Mouse (Mus musculus) myocyte (in vitro differentiated cells): ENCODE data around the gene Sh3d19. TPM values are rescaled to one million over a fixed set of nuclear protein-coding genes. Genes with fewer than 3 reads are reported as not detected.
"Not testable (repeated sequence)": the region's sequence is repeated elsewhere in the genome, so short reads cannot be mapped to it uniquely, and the experiment has no call there.

ENCODE experiments used
- H3K27me3 ChIP-seq: one replicate; pipeline ENCODE4 v1.6.1; 2011; ENCODE audit not compliant: control insufficient read depth, insufficient read depth, insufficient read length
- H3K36me3 ChIP-seq: one replicate; pipeline ENCODE4 v1.6.1; 2011; ENCODE audit not compliant: control insufficient read depth, insufficient read depth
- H3K4me2 ChIP-seq: one replicate; pipeline ENCODE4 v1.6.1; 2011; ENCODE audit warnings: low read depth, control low read depth
- H3K4me3 ChIP-seq: one replicate; pipeline ENCODE4 v1.5.1; 2011; ENCODE audit warnings: mild to moderate bottlenecking, control low read depth, moderate library complexity
- H3K79me2 ChIP-seq: one replicate; pipeline ENCODE4 v1.6.1; 2011; ENCODE audit not compliant: control insufficient read depth, insufficient read depth
- H3ac ChIP-seq: one replicate; pipeline ENCODE4 v1.6.1; 2011; ENCODE audit not compliant: control insufficient read depth, insufficient read length
- CEBPB ChIP-seq: IDR thresholded peaks from 2 replicates; pipeline ENCODE4 v1.6.1; 2011; ENCODE audit warnings: mild to moderate bottlenecking, moderate library complexity; ENCODE audit not compliant: poor library complexity, insufficient read depth, severe bottlenecking
- E2F4 ChIP-seq: IDR thresholded peaks from one replicate; pipeline ENCODE4 v1.6.1; 2011; ENCODE audit warnings: mild to moderate bottlenecking, control low read depth, moderate library complexity; ENCODE audit not compliant: insufficient read depth
- MAX ChIP-seq: IDR thresholded peaks from one replicate; pipeline ENCODE4 v1.6.1; 2011; ENCODE audit warnings: low read depth, mild to moderate bottlenecking, control low read depth
- MYOD1 ChIP-seq, 3 experiments: IDR thresholded peaks; one replicate each; pipeline ENCODE4 v1.6.1; 2011; ENCODE audit warnings: control low read depth in 2 of 3, low read depth in 2 of 3, mild to moderate bottlenecking in 2 of 3, moderate library complexity in 1 of 3; ENCODE audit not compliant: insufficient read length in 2 of 3, control insufficient read depth in 1 of 3
- MYOG ChIP-seq, 3 experiments: IDR thresholded peaks; one replicate each; pipeline ENCODE4 v1.6.1; 2011; ENCODE audit warnings: control low read depth in 2 of 3, low read depth in 2 of 3, mild to moderate bottlenecking in 2 of 3; ENCODE audit not compliant: insufficient read length in 2 of 3, control insufficient read depth in 1 of 3, insufficient read depth in 1 of 3
- POLR2A ChIP-seq: IDR thresholded peaks from one replicate; pipeline ENCODE4 v1.6.1; 2011; ENCODE audit warnings: low read depth, mild to moderate bottlenecking, control low read depth, moderate library complexity; ENCODE audit not compliant: insufficient read length
- POLR2AphosphoS2 ChIP-seq: IDR thresholded peaks from one replicate; pipeline ENCODE4 v1.6.1; 2011; ENCODE audit warnings: low read depth, control low read depth; ENCODE audit not compliant: insufficient read length
- REST ChIP-seq: IDR thresholded peaks from one replicate; pipeline ENCODE4 v1.6.1; 2011; ENCODE audit warnings: mild to moderate bottlenecking, control low read depth, moderate library complexity; ENCODE audit not compliant: insufficient read depth, insufficient read length
- SRF ChIP-seq: IDR thresholded peaks from one replicate; pipeline ENCODE4 v1.6.1; 2011; ENCODE audit warnings: low read depth; ENCODE audit not compliant: control insufficient read depth, insufficient read length
- TCF12 ChIP-seq: IDR thresholded peaks from one replicate; pipeline ENCODE4 v1.6.1; 2011; ENCODE audit warnings: mild to moderate bottlenecking, control low read depth; ENCODE audit not compliant: poor library complexity, insufficient read depth, severe bottlenecking
- TCF3 ChIP-seq: IDR thresholded peaks from one replicate; pipeline ENCODE4 v1.6.1; 2011; ENCODE audit warnings: low read depth, control low read depth; ENCODE audit not compliant: insufficient read length
- USF1 ChIP-seq: IDR thresholded peaks from one replicate; pipeline ENCODE4 v1.6.1; 2011; ENCODE audit warnings: low read depth, mild to moderate bottlenecking, control low read depth, moderate library complexity
- polyA plus RNA-seq: library from polyadenylated mRNA; unstranded; fragments of >200 nt; fragmentation: generic; extraction: Trizol; gene quantifications from one replicate; pipeline ENCODE4 v1.2.1, GENCODE M21; 2012; ENCODE audit warnings: missing spikeins

Sh3d19 gene
- polyA plus RNA-seq, 1 experiment, result 7.0 TPM

DNA sequence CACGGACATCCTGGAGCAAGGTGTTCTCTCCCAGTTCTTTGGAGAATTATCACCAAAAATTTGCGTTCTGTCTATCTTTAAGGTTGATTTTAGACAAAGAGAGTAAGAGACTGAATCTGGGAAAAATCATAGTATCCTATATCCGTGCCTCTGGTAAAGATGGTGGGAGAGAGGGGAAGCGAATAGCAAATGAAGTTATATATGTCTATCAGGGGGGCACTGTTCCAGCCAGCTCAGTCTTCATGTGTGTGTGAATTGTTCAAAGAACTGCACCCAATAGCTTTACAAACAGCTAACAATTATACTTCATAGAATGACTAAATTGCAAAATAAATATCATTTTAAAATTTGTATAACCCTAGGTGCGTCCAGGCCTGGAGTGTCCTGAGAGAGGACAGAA lies 123.0 kb downstream of the Sh3d19 start:
- Histone ChIP-seq H3K4me3 (no peak overlapping the region), H3K27me3 (no peaks in the 10 kb centered on the region), H3ac (no peak overlapping the region), H3K4me2 (no peak overlapping the region), H3K79me2 (no peaks in the 10 kb centered on the region), H3K36me3 (no peaks in the 10 kb centered on the region)
- TF ChIP-seq TCF3, result no peak
- TF ChIP-seq SRF, result no peak
- TF ChIP-seq MYOD1 (IDR thresholded peaks at IDR 0.05; ENCODE audit: control insufficient read depth in 1 of 3, insufficient read length in 2 of 3, low read depth in 2 of 3), result no peak
- TF ChIP-seq POLR2AphosphoS2, result no peak
- TF ChIP-seq CEBPB, result no peak
- TF ChIP-seq REST, result no peak
- TF ChIP-seq POLR2A, result no peak
- TF ChIP-seq TCF12, result no peak
- TF ChIP-seq MYOG (IDR thresholded peaks at IDR 0.05; ENCODE audit: control insufficient read depth in 1 of 3, insufficient read depth in 1 of 3, insufficient read length in 2 of 3, low read depth in 2 of 3), result no peak

DNA sequence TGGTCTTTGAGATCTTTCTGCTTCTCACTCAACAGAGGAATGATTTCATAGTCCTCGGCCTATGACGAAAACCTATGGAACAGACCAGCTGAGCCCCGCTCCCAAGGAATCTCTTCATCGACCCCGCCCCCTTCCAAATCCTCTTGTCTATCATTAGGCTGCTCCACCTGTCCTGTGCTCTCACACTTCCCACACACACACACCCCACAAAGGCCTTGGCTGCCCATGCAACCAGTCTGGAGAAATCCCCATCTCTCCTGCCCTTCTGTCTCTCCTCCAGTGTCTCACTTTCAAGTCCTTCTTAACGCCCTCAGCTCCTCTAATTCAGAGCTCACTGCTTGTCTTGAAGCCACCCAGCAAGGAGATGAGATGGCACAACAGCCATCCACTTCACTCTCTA lies 131.0 kb downstream of the Sh3d19 start:
- TF ChIP-seq POLR2AphosphoS2 (no peak), MYOD1 (IDR thresholded peaks at IDR 0.05; ENCODE audit: control insufficient read depth in 1 of 3, insufficient read length in 2 of 3, low read depth in 2 of 3) (peak; percentile 4 to 78 (median 34)), SRF (no peak)
- no peaks in the 10 kb centered on the region for H3K36me3 ChIP-seq
- H3ac ChIP-seq, result no peak overlapping the region
- H3K27me3 ChIP-seq, result no peaks in the 10 kb centered on the region
- no peaks in the 10 kb centered on the region for H3K79me2 ChIP-seq
- H3K4me2 ChIP-seq, result no peak overlapping the region
- no peak overlapping the region for H3K4me3 ChIP-seq

DNA sequence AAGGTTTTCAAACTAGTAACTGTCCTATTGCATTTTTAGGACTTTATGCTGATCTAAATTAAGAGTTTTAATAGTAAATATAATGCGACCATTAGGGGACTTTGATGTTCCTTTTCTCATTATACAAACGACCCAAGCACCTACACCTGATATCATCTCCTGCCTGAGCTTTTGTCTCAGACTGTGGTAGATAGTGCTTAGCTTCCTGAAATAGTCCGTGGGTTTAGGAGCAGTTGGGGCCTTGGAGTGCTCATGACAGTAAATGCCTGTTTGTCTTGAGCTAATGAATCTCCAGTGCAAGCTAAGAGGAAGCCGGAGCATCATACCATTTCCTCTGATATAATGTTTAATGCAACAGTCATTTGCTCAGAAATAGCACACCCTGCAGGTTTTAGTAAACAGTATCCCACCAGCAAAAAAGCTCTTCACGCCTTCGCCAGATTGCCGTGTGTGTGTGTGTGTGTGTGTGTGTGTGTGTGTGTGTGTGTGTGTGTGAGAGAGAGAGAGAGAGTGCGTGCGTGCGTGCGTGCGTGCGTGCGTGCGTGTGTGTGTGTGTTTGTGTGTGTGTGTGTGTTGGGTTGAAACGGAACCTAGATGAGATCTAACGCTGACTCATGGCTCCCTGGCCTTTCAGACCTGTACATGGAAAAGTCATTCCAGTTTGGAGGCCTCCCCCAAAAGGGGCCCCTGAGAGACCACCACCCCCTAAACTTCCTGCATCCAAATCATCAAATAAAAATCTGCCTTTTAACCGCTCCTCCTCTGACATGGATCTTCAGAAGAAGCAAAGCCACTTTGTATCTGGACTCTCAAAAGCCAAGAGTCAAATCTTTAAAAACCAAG lies 132.8 kb downstream of the Sh3d19 start:
- H3ac ChIP-seq, result no peak overlapping the region
- TF ChIP-seq TCF12 (no peak), TCF3 (no peak), POLR2A (no peak), POLR2AphosphoS2 (no peak), E2F4 (no peak), MAX (no peak), CEBPB (no peak), SRF (no peak), MYOD1 (IDR thresholded peaks at IDR 0.05; ENCODE audit: control insufficient read depth in 1 of 3, insufficient read length in 2 of 3, low read depth in 2 of 3) (no peak), MYOG (IDR thresholded peaks at IDR 0.05; ENCODE audit: control insufficient read depth in 1 of 3, insufficient read depth in 1 of 3, insufficient read length in 2 of 3, low read depth in 2 of 3) (no peak), USF1 (no peak), REST (no peak)
- H3K79me2 ChIP-seq, result no peaks in the 10 kb centered on the region
- no peaks in the 10 kb centered on the region for H3K36me3 ChIP-seq
- no peak overlapping the region for H3K4me3 ChIP-seq
- H3K4me2 ChIP-seq, result no peak overlapping the region
- H3K27me3 ChIP-seq, result no peaks in the 10 kb centered on the region

DNA sequence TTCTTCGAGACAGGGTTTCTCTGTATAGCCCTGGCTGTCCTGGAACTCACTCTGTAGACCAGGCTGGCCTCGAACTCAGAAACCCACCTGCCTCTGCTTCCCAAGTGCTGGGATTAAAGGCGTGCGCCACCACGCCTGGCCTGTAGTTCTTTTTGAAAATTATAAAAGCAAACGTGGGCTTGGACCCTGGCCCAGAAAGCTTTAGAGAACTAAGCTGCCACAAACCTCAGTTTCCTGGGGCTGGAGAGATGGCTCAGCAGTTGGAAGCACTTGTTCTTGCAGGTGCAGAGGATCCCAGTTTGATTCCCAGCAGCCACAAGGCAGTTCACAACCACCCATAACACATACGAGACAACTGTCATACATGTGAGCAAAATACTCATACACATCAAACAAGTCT lies 133.5 kb downstream of the Sh3d19 start:
- H3K36me3 ChIP-seq, H3K79me2 ChIP-seq, H3ac ChIP-seq, H3K4me2 ChIP-seq, H3K27me3 ChIP-seq, H3K4me3 ChIP-seq: not testable (repeated sequence)

DNA sequence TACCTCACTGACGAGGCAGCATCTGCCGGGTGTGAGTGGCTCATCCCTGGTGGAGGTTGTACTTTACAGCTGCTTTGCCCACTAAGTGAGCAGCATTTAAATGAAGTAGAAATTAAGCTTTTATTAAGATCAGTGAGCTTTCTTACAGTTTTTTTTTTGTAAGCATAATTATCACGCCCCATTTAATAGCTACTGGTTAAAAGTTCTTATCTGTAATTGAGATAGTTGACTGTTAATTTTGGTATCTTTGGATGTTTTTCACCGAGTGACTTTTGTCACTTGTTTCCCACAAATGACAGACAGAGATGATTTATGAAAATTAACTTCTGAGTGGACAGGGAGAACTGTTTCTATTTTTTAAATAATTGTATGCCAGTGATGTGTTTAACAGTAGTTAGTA lies 134.0 kb downstream of the Sh3d19 start:
- H3ac ChIP-seq, result no peak overlapping the region
- H3K27me3 ChIP-seq, result no peaks in the 10 kb centered on the region
- H3K79me2 ChIP-seq, result no peaks in the 10 kb centered on the region
- H3K4me2 ChIP-seq, result no peak overlapping the region
- no peaks in the 10 kb centered on the region for H3K36me3 ChIP-seq
- TF ChIP-seq REST (no peak), MAX (no peak), MYOG (IDR thresholded peaks at IDR 0.05; ENCODE audit: control insufficient read depth in 1 of 3, insufficient read depth in 1 of 3, insufficient read length in 2 of 3, low read depth in 2 of 3) (no peak), CEBPB (no peak), MYOD1 (IDR thresholded peaks at IDR 0.05; ENCODE audit: control insufficient read depth in 1 of 3, insufficient read length in 2 of 3, low read depth in 2 of 3) (no peak), SRF (no peak), TCF12 (no peak), TCF3 (no peak), E2F4 (no peak), USF1 (no peak), POLR2AphosphoS2 (no peak), POLR2A (no peak)
- H3K4me3 ChIP-seq, result no peak overlapping the region
